Mouse (Mus musculus) limb, embryonic 15.5 days (tissue): Measurements from ENCODE around the gene Olfr916. TPM values are rescaled to one million over a fixed set of nuclear protein-coding genes. Genes with fewer than 3 reads are reported as not detected.

ENCODE experiments used
- ATAC-seq: fragments of 200-750 bp; cut with Nextera tagmentation; 2 replicates; pipeline ENCODE4 v1.8.0; 2017; ENCODE audit warnings: low read depth, moderate TSS enrichment; ENCODE audit not compliant: insufficient number of reproducible peaks, low FRiP score, low TSS enrichment
- H3K27ac ChIP-seq: fragments of 300-500 bp; sonication (generic); 2 replicates; pipeline ENCODE4 v1.5.1; 2015; ENCODE audit warnings: moderate library complexity, mild to moderate bottlenecking, inconsistent platforms
- H3K27me3 ChIP-seq: fragments of 300-500 bp; sonication (generic); 2 replicates; pipeline ENCODE4 v1.6.1; 2015; ENCODE audit warnings: inconsistent platforms
- H3K36me3 ChIP-seq: fragments of 300-500 bp; sonication (generic); 2 replicates; pipeline ENCODE4 v1.6.1; 2015; ENCODE audit warnings: inconsistent platforms
- H3K4me1 ChIP-seq: fragments of 300-500 bp; sonication (generic); 2 replicates; pipeline ENCODE4 v1.6.1; 2015; ENCODE audit warnings: inconsistent platforms
- H3K4me2 ChIP-seq: fragments of 300-500 bp; sonication (generic); 2 replicates; pipeline ENCODE4 v1.6.1; 2015; ENCODE audit warnings: mild to moderate bottlenecking, inconsistent platforms
- H3K4me3 ChIP-seq: fragments of 300-500 bp; sonication (generic); 2 replicates; pipeline ENCODE4 v1.5.1; 2015; ENCODE audit warnings: mild to moderate bottlenecking, inconsistent platforms
- H3K9ac ChIP-seq: fragments of 300-500 bp; sonication (generic); 2 replicates; pipeline ENCODE4 v1.6.1; 2015; ENCODE audit warnings: inconsistent platforms
- H3K9me3 ChIP-seq: fragments of 300-500 bp; sonication (generic); 2 replicates; pipeline ENCODE4 v1.6.1; 2016; ENCODE audit warnings: inconsistent platforms
- WGBS: fragments of 180-500 bp; shearing (Covaris S2); methylation state at CpG from one replicate; pipeline ENCODE4 v1.1.7; 2015; 5-methylcytosine and 5-hydroxymethylcytosine counted together
- polyA plus RNA-seq: library from polyadenylated mRNA; unstranded; fragments of >200 nt; fragmentation: Nextera tagmentation; extraction: Ambion mirVana; gene quantifications from 2 replicates; pipeline ENCODE4 v1.2.1, GENCODE M21; 2015

Gene Olfr916
- not detected in 2 replicates for polyA plus RNA-seq

- no peaks in the 10 kb centered on the region for H3K27me3 ChIP-seq
- H3K9ac ChIP-seq: no peak within 1 kb of the TSS
- H3K36me3 ChIP-seq: no peaks in the 10 kb centered on the region
- no peak within 1 kb of the TSS for H3K4me3 ChIP-seq
- H3K4me1 ChIP-seq: no peaks in the 10 kb centered on the region
- 48% methylated on average over 1 of the region's 1 CpGs for WGBS
- H3K9me3 ChIP-seq: no peaks in the 10 kb centered on the region
- H3K27ac ChIP-seq: no peak within 1 kb of the TSS
- ATAC-seq: no peak
- no peak within 1 kb of the TSS for H3K4me2 ChIP-seq
Observed at GRCm38 (mm10) chr9:38659775-38660174, at the start of gene Olfr916. Gene Olfr916, minus strand, starts transcription at chr9:38659875.

GRCm38 (mm10) chr9:38674501-38674900, 14.8 kb upstream of the Olfr916 start, which contains the start of gene Olfr918:
Gene Olfr918, minus strand, starts transcription at chr9:38674601.
- no peaks in the 10 kb centered on the region for H3K27me3 ChIP-seq
- no peaks in the 10 kb centered on the region for H3K36me3 ChIP-seq
- H3K4me2 ChIP-seq: no peak within 1 kb of the TSS
- 81% methylated on average over 2 of the region's 2 CpGs for WGBS
- H3K4me3 ChIP-seq: no peak within 1 kb of the TSS
- H3K27ac ChIP-seq: no peak within 1 kb of the TSS
- H3K9me3 ChIP-seq: no peaks in the 10 kb centered on the region
- no peaks in the 10 kb centered on the region for H3K4me1 ChIP-seq
- no peak for ATAC-seq
- no peak within 1 kb of the TSS for H3K9ac ChIP-seq

- no peak for ATAC-seq
- Histone ChIP-seq H3K36me3 (no peaks in the 10 kb centered on the region), H3K9me3 (no peaks in the 10 kb centered on the region), H3K4me3 (no peak overlapping the region), H3K27me3 (no peaks in the 10 kb centered on the region), H3K27ac (no peak overlapping the region), H3K4me2 (no peak overlapping the region), H3K4me1 (no peaks in the 10 kb centered on the region), H3K9ac (no peak overlapping the region)
- 77% methylated on average over 2 of the region's 2 CpGs for WGBS
Observed at GRCm38 (mm10) chr9:38672887-38673286, 13.2 kb upstream of the Olfr916 start.

GRCm38 (mm10) chr9:38665742-38666141, 6.1 kb upstream of the Olfr916 start, which contains the start of gene Olfr917:
Gene Olfr917, minus strand, starts transcription at chr9:38665842.
- ATAC-seq: no peak
- no peak within 1 kb of the TSS for H3K4me2 ChIP-seq
- WGBS: 74% methylated on average over 1 of the region's 1 CpGs
- H3K36me3 ChIP-seq: no peaks in the 10 kb centered on the region
- no peaks in the 10 kb centered on the region for H3K9me3 ChIP-seq
- H3K4me1 ChIP-seq: no peaks in the 10 kb centered on the region
- no peak within 1 kb of the TSS for H3K27ac ChIP-seq
- H3K27me3 ChIP-seq: no peaks in the 10 kb centered on the region
- H3K9ac ChIP-seq: no peak within 1 kb of the TSS
- H3K4me3 ChIP-seq: no peak within 1 kb of the TSS

GRCm38 (mm10) chr9:38632406-38632805, 27.3 kb downstream of the Olfr916 start:
- Histone ChIP-seq H3K9me3 (no peaks in the 10 kb centered on the region), H3K36me3 (no peaks in the 10 kb centered on the region), H3K27ac (no peak overlapping the region), H3K4me2 (no peak overlapping the region), H3K27me3 (no peaks in the 10 kb centered on the region), H3K9ac (no peak overlapping the region), H3K4me1 (no peaks in the 10 kb centered on the region), H3K4me3 (no peak overlapping the region)
- 82% methylated on average over 4 of the region's 4 CpGs for WGBS
- ATAC-seq: no peak

Other genes starting within 250 kb of the Olfr916 start
- not detected in 2 replicates for gene Olfr901, start 230.4 kb downstream of the Olfr916 start, polyA plus RNA-seq
- not detected in 2 replicates for gene Olfr902, start 212.2 kb downstream of the Olfr916 start, polyA plus RNA-seq
- not detected in 2 replicates for gene Olfr904, start 196.7 kb downstream of the Olfr916 start, polyA plus RNA-seq
- not detected in 2 replicates for gene Olfr905, start 188.8 kb downstream of the Olfr916 start, polyA plus RNA-seq
- not detected in 2 replicates for gene Olfr906, start 172.8 kb downstream of the Olfr916 start, polyA plus RNA-seq
- gene Olfr907, start 164.1 kb downstream of the Olfr916 start, polyA plus RNA-seq: not detected in 2 replicates
- gene Olfr911-ps1, start 138.3 kb downstream of the Olfr916 start, polyA plus RNA-seq: not detected in 2 replicates
- not detected in 2 replicates for gene Olfr910, start 122.0 kb downstream of the Olfr916 start, polyA plus RNA-seq
- gene Olfr912, start 79.7 kb downstream of the Olfr916 start, polyA plus RNA-seq: not detected in 2 replicates
- not detected in 2 replicates for gene Olfr913, start 67.1 kb downstream of the Olfr916 start, polyA plus RNA-seq
- gene Olfr914, start 54.8 kb downstream of the Olfr916 start, polyA plus RNA-seq: not detected in 2 replicates
- gene Olfr917, start 6.0 kb upstream of the Olfr916 start, polyA plus RNA-seq: not detected in 2 replicates
- gene Olfr918, start 14.7 kb upstream of the Olfr916 start, polyA plus RNA-seq: not detected in 2 replicates
- not detected in 2 replicates for gene Olfr919, start 43.8 kb upstream of the Olfr916 start, polyA plus RNA-seq
- gene Vwa5a, start 58.4 kb upstream of the Olfr916 start, polyA plus RNA-seq: 29.6 and 31.1 TPM in 2 replicates
- gene Olfr920, start 92.4 kb upstream of the Olfr916 start, polyA plus RNA-seq: 0.05 TPM in 2 replicates
- gene Olfr921, start 113.2 kb upstream of the Olfr916 start, polyA plus RNA-seq: not detected in 2 replicates
- not detected in 2 replicates for gene Olfr922, start 154.7 kb upstream of the Olfr916 start, polyA plus RNA-seq
- gene Olfr923, start 166.7 kb upstream of the Olfr916 start, polyA plus RNA-seq: not detected in 2 replicates
- not detected in 2 replicates for gene Olfr924, start 184.6 kb upstream of the Olfr916 start, polyA plus RNA-seq
- not detected in 2 replicates for gene Olfr26, start 195.2 kb upstream of the Olfr916 start, polyA plus RNA-seq
- not detected in 2 replicates for gene Olfr926, start 217.3 kb upstream of the Olfr916 start, polyA plus RNA-seq